Mouse (Mus musculus): ENCODE results near the gene Nhp2. TPM values are rescaled to one million over a fixed set of nuclear protein-coding genes. Genes with fewer than 3 reads are reported as not detected.
"Not testable (repeated sequence)": the region's sequence is repeated elsewhere in the genome, so short reads cannot be mapped to it uniquely, and the experiment has no call there.

The Nhp2 gene
- polyA plus RNA-seq, 1 experiment from 2014 or later: 175 TPM

GRCm38 (mm10) chr11:51615601-51616000 lies 3.9 kb upstream of the Nhp2 start:
- peak; percentile 85 for ATAC-seq
- Histone ChIP-seq H3K4me1 (ENCODE audit: control insufficient read depth, insufficient read depth, low read length) (peaks cover 19% of the 10 kb centered on the region), H3K27ac (ENCODE audit: low read length) (peak overlapping the region; percentile 96), H3K4me2 (ENCODE audit: low read depth, low read length) (peak overlapping the region; percentile 74), H3K4me3 (ENCODE audit: low read length) (peak overlapping the region; percentile 49), H3K9ac (ENCODE audit: low read depth, low read length) (peak overlapping the region; percentile 78), H3K36me3 (ENCODE audit: control insufficient read depth, insufficient read depth, low read length) (no peaks in the 10 kb centered on the region), H3K9me3 (ENCODE audit: control insufficient read depth, low read length) (no peaks in the 10 kb centered on the region), H3K27me3 (replicated peaks; ENCODE audit: control insufficient read depth, insufficient read depth, low read length) (no peaks in the 10 kb centered on the region)
- WGBS: 2% methylated on average over 14 of the region's 14 CpGs

GRCm38 (mm10) chr11:51616113-51616512 lies 3.4 kb upstream of the Nhp2 start:
- H3K9ac ChIP-seq (ENCODE audit: low read depth, low read length): peak overlapping the region; percentile 78; the same call in 1 of the 2 replicates
- peak overlapping the region; percentile 74 for H3K4me2 ChIP-seq (ENCODE audit: low read depth, low read length)
- not testable (repeated sequence) for ATAC-seq; H3K4me3 ChIP-seq (ENCODE audit: low read length); H3K9me3 ChIP-seq (ENCODE audit: control insufficient read depth, low read length); H3K36me3 ChIP-seq (ENCODE audit: control insufficient read depth, insufficient read depth, low read length); H3K27me3 ChIP-seq (replicated peaks; ENCODE audit: control insufficient read depth, insufficient read depth, low read length)
- H3K27ac ChIP-seq (ENCODE audit: low read length): peak overlapping the region; percentile 96
- H3K4me1 ChIP-seq (ENCODE audit: control insufficient read depth, insufficient read depth, low read length): peaks cover 24% of the 10 kb centered on the region
- WGBS: 91% methylated on average over 7 of the region's 7 CpGs

- Histone ChIP-seq H3K9me3 (ENCODE audit: control insufficient read depth, low read length) (no peaks in the 10 kb centered on the region), H3K27me3 (replicated peaks; ENCODE audit: control insufficient read depth, insufficient read depth, low read length) (no peaks in the 10 kb centered on the region), H3K4me2 (ENCODE audit: low read depth, low read length) (no peak overlapping the region), H3K27ac (ENCODE audit: low read length) (no peak overlapping the region), H3K9ac (ENCODE audit: low read depth, low read length) (no peak overlapping the region), H3K4me3 (ENCODE audit: low read length) (no peak overlapping the region), H3K4me1 (ENCODE audit: control insufficient read depth, insufficient read depth, low read length) (peaks cover 31% of the 10 kb centered on the region), H3K36me3 (ENCODE audit: control insufficient read depth, insufficient read depth, low read length) (no peaks in the 10 kb centered on the region)
- WGBS: 4% methylated on average over 4 of the region's 4 CpGs
- ATAC-seq: no peak
Measured at GRCm38 (mm10) chr11:51617693-51618092, 1.8 kb upstream of the Nhp2 start.

- ATAC-seq: peak; percentile 36
- Histone ChIP-seq H3K4me3 (ENCODE audit: low read length) (peak overlapping the region; percentile 70), H3K36me3 (ENCODE audit: control insufficient read depth, insufficient read depth, low read length) (peaks cover 11% of the 10 kb centered on the region; the same call in 1 of the 2 replicates), H3K9ac (ENCODE audit: low read depth, low read length) (0 out of 2 replicates have a peak overlapping the region, but pooled peaks have one; percentile 10), H3K4me2 (ENCODE audit: low read depth, low read length) (peak overlapping the region; percentile 37), H3K9me3 (ENCODE audit: control insufficient read depth, low read length) (no peaks in the 10 kb centered on the region), H3K4me1 (ENCODE audit: control insufficient read depth, insufficient read depth, low read length) (peaks cover 31% of the 10 kb centered on the region), H3K27ac (ENCODE audit: low read length) (no peak overlapping the region; the same call in 1 of the 2 replicates), H3K27me3 (replicated peaks; ENCODE audit: control insufficient read depth, insufficient read depth, low read length) (no peaks in the 10 kb centered on the region)
- 51% methylated on average over 8 of the region's 8 CpGs for WGBS
Measured at GRCm38 (mm10) chr11:51618894-51619408, 584 bp upstream of the Nhp2 start.

- Histone ChIP-seq H3K9me3 (ENCODE audit: control insufficient read depth, low read length) (no peaks in the 10 kb centered on the region), H3K4me1 (ENCODE audit: control insufficient read depth, insufficient read depth, low read length) (peaks cover 22% of the 10 kb centered on the region), H3K27me3 (replicated peaks; ENCODE audit: control insufficient read depth, insufficient read depth, low read length) (no peaks in the 10 kb centered on the region), H3K4me3 (ENCODE audit: low read length) (peak overlapping the region; percentile 70), H3K36me3 (ENCODE audit: control insufficient read depth, insufficient read depth, low read length) (peaks cover 19% of the 10 kb centered on the region), H3K27ac (ENCODE audit: low read length) (peak overlapping the region; percentile 8; the same call in 1 of the 2 replicates), H3K4me2 (ENCODE audit: low read depth, low read length) (peak overlapping the region; percentile 72), H3K9ac (ENCODE audit: low read depth, low read length) (peak overlapping the region; percentile 77)
- no peak for ATAC-seq
- WGBS: under 1% methylated on average over 11 of the region's 11 CpGs
Measured at GRCm38 (mm10) chr11:51620084-51620483, 549 bp downstream of the Nhp2 start.

- Histone ChIP-seq H3K4me3 (ENCODE audit: low read length) (no peak overlapping the region), H3K27me3 (replicated peaks; ENCODE audit: control insufficient read depth, insufficient read depth, low read length) (no peaks in the 10 kb centered on the region), H3K27ac (ENCODE audit: low read length) (no peak overlapping the region), H3K9me3 (ENCODE audit: control insufficient read depth, low read length) (no peaks in the 10 kb centered on the region), H3K36me3 (ENCODE audit: control insufficient read depth, insufficient read depth, low read length) (peaks cover 21% of the 10 kb centered on the region), H3K9ac (ENCODE audit: low read depth, low read length) (peak overlapping the region; percentile 32; the same call in 1 of the 2 replicates), H3K4me2 (ENCODE audit: low read depth, low read length) (no peak overlapping the region), H3K4me1 (ENCODE audit: control insufficient read depth, insufficient read depth, low read length) (peaks cover 16% of the 10 kb centered on the region)
- 98% methylated on average over 2 of the region's 2 CpGs for WGBS
- ATAC-seq: no peak
Measured at GRCm38 (mm10) chr11:51621776-51622175, 2.2 kb downstream of the Nhp2 start.

- H3K4me1 ChIP-seq (ENCODE audit: control insufficient read depth, insufficient read depth, low read length): peaks cover 16% of the 10 kb centered on the region
- no peak overlapping the region for H3K27ac ChIP-seq (ENCODE audit: low read length)
- peaks cover 27% of the 10 kb centered on the region for H3K36me3 ChIP-seq (ENCODE audit: control insufficient read depth, insufficient read depth, low read length)
- H3K9me3 ChIP-seq (ENCODE audit: control insufficient read depth, low read length): no peaks in the 10 kb centered on the region
- H3K4me2 ChIP-seq (ENCODE audit: low read depth, low read length): no peak overlapping the region
- no peak for ATAC-seq
- H3K9ac ChIP-seq (ENCODE audit: low read depth, low read length): no peak overlapping the region
- 86% methylated on average over 7 of the region's 7 CpGs for WGBS
- no peak overlapping the region for H3K4me3 ChIP-seq (ENCODE audit: low read length)
- no peaks in the 10 kb centered on the region for H3K27me3 ChIP-seq (replicated peaks; ENCODE audit: control insufficient read depth, insufficient read depth, low read length)
Measured at GRCm38 (mm10) chr11:51622971-51623491, 3.5 kb downstream of the Nhp2 start.

GRCm38 (mm10) chr11:51625187-51625820 lies 5.8 kb downstream of the Nhp2 start:
- H3K27ac ChIP-seq (ENCODE audit: low read length): no peak overlapping the region
- H3K4me3 ChIP-seq (ENCODE audit: low read length): no peak overlapping the region
- peaks cover 15% of the 10 kb centered on the region for H3K4me1 ChIP-seq (ENCODE audit: control insufficient read depth, insufficient read depth, low read length)
- peaks cover 30% of the 10 kb centered on the region for H3K36me3 ChIP-seq (ENCODE audit: control insufficient read depth, insufficient read depth, low read length)
- H3K4me2 ChIP-seq (ENCODE audit: low read depth, low read length): no peak overlapping the region
- 80% methylated on average over 5 of the region's 5 CpGs for WGBS
- H3K27me3 ChIP-seq (replicated peaks; ENCODE audit: control insufficient read depth, insufficient read depth, low read length): no peaks in the 10 kb centered on the region
- no peak overlapping the region for H3K9ac ChIP-seq (ENCODE audit: low read depth, low read length)
- no peaks in the 10 kb centered on the region for H3K9me3 ChIP-seq (ENCODE audit: control insufficient read depth, low read length)
- no peak for ATAC-seq

GRCm38 (mm10) chr11:51627425-51627824 lies 7.9 kb downstream of the Nhp2 start:
- Histone ChIP-seq H3K9me3 (ENCODE audit: control insufficient read depth, low read length) (no peaks in the 10 kb centered on the region), H3K27me3 (replicated peaks; ENCODE audit: control insufficient read depth, insufficient read depth, low read length) (no peaks in the 10 kb centered on the region), H3K4me1 (ENCODE audit: control insufficient read depth, insufficient read depth, low read length) (no peaks in the 10 kb centered on the region), H3K4me3 (ENCODE audit: low read length) (no peak overlapping the region), H3K36me3 (ENCODE audit: control insufficient read depth, insufficient read depth, low read length) (peaks cover 30% of the 10 kb centered on the region), H3K9ac (ENCODE audit: low read depth, low read length) (no peak overlapping the region), H3K4me2 (ENCODE audit: low read depth, low read length) (no peak overlapping the region), H3K27ac (ENCODE audit: low read length) (no peak overlapping the region)
- no peak for ATAC-seq
- WGBS: 93% methylated on average over 9 of the region's 9 CpGs
